Mouse (Mus musculus) adrenal gland (tissue): ENCODE measurements at regions not wholly inside any gene's neighbourhood (a gene's known extent, or its start where the extent isn't known, plus 50 kb on each side); places are given as distances from the start of the nearest gene placed in this dataset.

ENCODE experiments used
- intact Hi-C: fragments of 180-260 bp; cut with DNase I; formaldehyde crosslinking; loops from one replicate; pipeline ENCODE4 v1.15.1; 2025

DNA sequence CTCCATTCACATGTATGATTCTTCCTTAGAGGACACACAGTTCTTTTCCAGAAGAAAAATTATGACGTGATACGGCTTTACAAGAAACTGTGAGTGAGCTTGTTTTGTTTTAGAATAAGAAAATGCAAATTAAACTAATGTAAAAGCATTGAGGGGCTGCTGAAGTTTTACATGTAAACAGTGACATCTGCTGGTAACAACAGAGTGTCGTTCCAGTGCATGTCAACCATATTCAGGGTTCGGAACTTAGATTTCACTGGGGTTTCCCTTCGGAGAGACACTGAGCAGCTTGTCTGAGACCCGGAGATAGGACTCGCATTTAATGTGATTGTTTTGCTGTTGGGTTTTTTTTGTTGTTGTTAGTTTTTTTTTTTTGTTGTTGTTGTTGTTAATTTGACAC lies 148.4 kb upstream of the Ube3a start:
- intact Hi-C loops: loop anchor here (10.0 kb wide), 1 partner anchor 495 kb away; no protein-coding TSS in a partner anchor
